Mouse (Mus musculus) CD4-positive naive resting alpha-beta T cell, adult 76 days (primary cell): ENCODE results near the gene Eif4e2. TPM values are rescaled to one million over a fixed set of nuclear protein-coding genes. Genes with fewer than 3 reads are reported as not detected.

Experiments
- total RNA-seq: library from RNA; stranded (reverse); gene quantifications from one replicate; pipeline ENCODE4 v1.2.4, GENCODE M21; 2023

Gene Eif4e2
- 156 TPM for total RNA-seq

GRCm38 (mm10) chr1:87213735-87214704 lies at the start of gene Eif4e2:
Gene Eif4e2, plus strand, starts transcription at chr1:87213914.

GRCm38 (mm10) chr1:87183013-87183412 lies 30.7 kb upstream of the Eif4e2 start, which contains the start of gene Prss56:
Gene Prss56, plus strand, starts transcription at chr1:87183313.

GRCm38 (mm10) chr1:87190429-87190828 lies 23.3 kb upstream of the Eif4e2 start, which contains the start of gene Chrnd:
Gene Chrnd, plus strand, starts transcription at chr1:87190607.

GRCm38 (mm10) chr1:87204465-87204864 lies 9.2 kb upstream of the Eif4e2 start, which contains the start of gene Chrng:
Gene Chrng, plus strand, starts transcription at chr1:87204657.

GRCm38 (mm10) chr1:87264134-87265006 lies 50.7 kb downstream of the Eif4e2 start, which contains the start of gene Efhd1:
Gene Efhd1, plus strand, starts transcription at chr1:87264363.

Other genes with a start within 250 kb of the Eif4e2 start
- not detected for gene Alppl2, start 124.0 kb upstream of the Eif4e2 start, total RNA-seq
- gene Alpi, start 112.3 kb upstream of the Eif4e2 start, total RNA-seq, result not detected
- not detected for gene Akp3, start 88.9 kb upstream of the Eif4e2 start, total RNA-seq
- not detected for gene Ecel1, start 57.4 kb upstream of the Eif4e2 start, total RNA-seq
- gene Prss56, start 30.6 kb upstream of the Eif4e2 start, total RNA-seq, result not detected
- not detected for gene Chrnd, start 23.3 kb upstream of the Eif4e2 start, total RNA-seq
- not detected for gene Chrng, start 9.3 kb upstream of the Eif4e2 start, total RNA-seq
- gene Efhd1, start 50.4 kb downstream of the Eif4e2 start, total RNA-seq, result not detected
- gene Gigyf2, start 113.1 kb downstream of the Eif4e2 start, total RNA-seq, result 120 TPM
- gene Kcnj13, start 180.8 kb downstream of the Eif4e2 start, total RNA-seq, result not detected